Mouse (Mus musculus): ENCODE data around the gene Aif1.

- TF ChIP-seq CTCF (conservative IDR thresholded peaks at IDR 0.05; ENCODE audit: insufficient read depth, insufficient read length, low read depth, low read length): no peak
- no peak for TF ChIP-seq POLR2A (IDR thresholded peaks at IDR 0.05; ENCODE audit: low read depth, low read length)
Measured at GRCm38 (mm10) chr17:35147348-35147747, 28.5 kb downstream of the Aif1 start.
